Mouse (Mus musculus) c-Kit-positive CD71-negative TER-119-negative erythroid progenitor cells, embryonic 14.5 days (primary cell): ENCODE measurements at regions not wholly inside any gene's neighbourhood (a gene's known extent, or its start where the extent isn't known, plus 50 kb on each side); places are given as distances from the start of the nearest gene placed in this dataset.

ENCODE experiments used
- DNase-seq: peaks from one replicate; pipeline ENCODE4 v3.0.0-alpha.2; 2013; ENCODE audit warnings: low read depth

- DNase-seq, result no peak
Observed at GRCm38 (mm10) chr6:88964071-88964470, 62.0 kb downstream of the Tpra1 start.

DNA sequence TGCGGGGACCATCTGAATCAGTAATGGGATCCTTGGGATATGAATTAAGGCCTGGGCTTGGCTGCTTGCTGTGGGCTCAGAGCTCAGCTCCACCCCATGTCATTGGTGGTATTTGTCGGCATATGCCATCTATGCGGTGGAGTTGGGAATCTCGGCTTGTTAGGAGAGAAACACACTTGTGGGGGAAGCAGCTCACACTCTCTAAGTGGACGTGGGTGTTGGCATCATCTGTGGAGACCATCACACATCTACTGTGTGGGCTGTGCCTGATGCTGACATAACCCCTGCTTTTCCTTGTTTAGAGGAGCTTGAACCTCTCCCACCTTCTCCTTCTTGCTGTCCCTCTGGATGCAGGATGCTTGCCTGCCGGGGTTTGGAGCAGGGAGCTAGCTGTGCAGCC is 62.9 kb downstream of the Tpra1 start:
- no peak for DNase-seq

DNA sequence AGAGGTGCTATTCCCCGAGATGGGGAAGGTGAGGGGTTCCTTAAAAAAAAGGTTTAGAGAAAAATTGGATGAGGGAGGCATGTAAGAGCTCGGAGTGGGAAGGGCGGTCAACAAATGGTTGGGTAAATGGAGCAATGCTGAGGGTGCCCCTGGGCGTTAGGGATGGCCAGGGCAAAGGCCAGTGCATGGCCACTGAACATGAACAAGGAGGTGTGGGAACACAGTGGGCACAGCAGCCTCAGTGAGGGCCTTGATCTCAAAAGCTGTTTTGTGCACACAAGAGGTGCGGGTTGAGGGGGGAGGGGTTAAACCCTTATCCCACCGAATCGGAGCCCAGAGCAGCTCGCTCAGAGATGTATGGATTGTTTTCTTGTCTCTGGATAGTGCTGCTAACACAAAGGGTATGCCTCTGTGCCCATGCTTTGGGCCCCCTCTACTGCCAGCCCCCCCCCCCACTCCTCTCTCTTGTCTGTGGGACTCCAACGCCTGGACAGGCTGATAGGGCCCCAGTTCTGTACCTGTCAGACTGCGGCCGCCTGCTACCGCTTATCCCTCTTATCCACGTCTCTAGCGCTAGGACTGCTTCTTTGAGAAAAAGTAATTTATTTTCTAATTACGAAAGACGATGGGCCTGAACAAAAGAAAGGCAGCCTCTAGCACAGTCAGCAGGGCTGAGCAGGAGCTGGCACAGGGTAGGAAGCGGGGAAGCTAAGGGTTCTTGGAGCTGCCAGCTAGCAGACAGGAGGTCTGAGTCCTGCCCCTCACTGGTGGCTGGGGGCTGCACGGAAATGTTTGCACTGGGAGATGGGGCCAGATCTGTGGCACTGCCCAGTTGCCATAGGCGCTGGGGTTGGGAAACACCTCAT is 63.5 kb downstream of the Tpra1 start:
- no peak for DNase-seq

DNA sequence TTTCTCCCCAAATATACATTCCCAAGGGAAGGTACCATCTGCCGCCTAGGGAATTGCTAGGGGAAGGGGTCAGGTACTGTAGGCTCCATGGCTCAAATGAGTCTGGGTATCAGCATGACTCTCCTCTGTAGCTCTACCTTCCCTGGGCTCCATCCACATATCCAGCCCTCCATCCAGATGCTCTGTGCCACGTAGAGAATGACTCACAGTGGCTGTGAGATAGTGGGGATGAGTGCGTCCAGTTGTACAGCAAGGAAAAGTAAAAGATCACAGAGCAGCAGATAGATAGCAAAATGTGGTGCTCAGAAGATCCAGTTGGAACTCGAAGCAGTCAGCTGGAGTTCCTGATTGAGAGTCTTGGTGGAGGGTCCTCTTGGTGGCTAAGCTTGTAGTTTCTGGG is 64.5 kb downstream of the Tpra1 start:
- DNase-seq, result no peak

- DNase-seq, result no peak
Observed at GRCm38 (mm10) chr6:88968842-88969241, 66.8 kb downstream of the Tpra1 start.

- no peak for DNase-seq
Observed at GRCm38 (mm10) chr6:88971729-88972128, 69.7 kb downstream of the Tpra1 start.

GRCm38 (mm10) chr6:88974457-88974856 is 72.4 kb downstream of the Tpra1 start:
- DNase-seq, result no peak

DNA sequence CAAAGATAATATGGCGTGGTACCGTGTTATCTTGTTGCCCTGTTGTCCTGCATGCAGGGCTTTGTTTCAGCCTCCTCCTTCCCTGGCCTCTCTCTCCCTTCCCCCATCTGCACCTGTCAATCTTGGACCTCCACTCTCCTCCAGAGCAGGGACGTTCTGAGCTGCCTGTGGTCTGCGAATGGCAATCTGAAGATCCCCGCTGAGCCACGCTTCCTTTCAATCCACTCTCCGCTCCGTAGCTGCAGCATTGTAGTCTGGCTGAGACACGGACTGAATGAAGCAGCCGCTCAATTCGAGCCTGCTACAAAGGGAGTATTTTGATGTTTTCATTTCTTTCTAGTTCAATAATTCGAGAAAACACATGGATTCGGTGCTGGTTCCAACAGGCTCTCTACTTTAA is 74.5 kb downstream of the Tpra1 start:
- no peak for DNase-seq

- DNase-seq, result no peak
Observed at GRCm38 (mm10) chr6:88976994-88977393, 74.9 kb downstream of the Tpra1 start.

DNA sequence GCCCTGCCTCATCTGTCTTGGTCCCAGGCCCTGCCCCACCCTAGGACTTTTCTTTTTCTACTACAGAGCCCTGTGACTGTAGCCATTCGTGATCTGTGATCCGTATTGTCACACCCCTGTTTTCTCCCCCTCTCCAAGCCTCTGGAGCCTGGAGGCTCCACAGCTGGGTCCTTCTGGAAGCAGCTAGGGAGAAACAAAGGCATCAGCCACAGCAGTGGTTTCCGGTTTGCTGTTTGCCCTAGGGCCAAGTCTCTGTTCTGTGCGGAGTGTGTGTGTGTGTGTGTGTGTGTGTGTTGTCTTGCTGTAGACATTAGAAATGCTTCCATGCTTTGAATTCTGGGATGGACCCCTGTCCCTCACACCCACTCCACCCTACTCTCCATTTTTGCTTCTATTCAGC is 76.9 kb downstream of the Tpra1 start:
- no peak for DNase-seq

GRCm38 (mm10) chr6:88980112-88980511 is 78.1 kb downstream of the Tpra1 start:
- DNase-seq, result no peak

DNA sequence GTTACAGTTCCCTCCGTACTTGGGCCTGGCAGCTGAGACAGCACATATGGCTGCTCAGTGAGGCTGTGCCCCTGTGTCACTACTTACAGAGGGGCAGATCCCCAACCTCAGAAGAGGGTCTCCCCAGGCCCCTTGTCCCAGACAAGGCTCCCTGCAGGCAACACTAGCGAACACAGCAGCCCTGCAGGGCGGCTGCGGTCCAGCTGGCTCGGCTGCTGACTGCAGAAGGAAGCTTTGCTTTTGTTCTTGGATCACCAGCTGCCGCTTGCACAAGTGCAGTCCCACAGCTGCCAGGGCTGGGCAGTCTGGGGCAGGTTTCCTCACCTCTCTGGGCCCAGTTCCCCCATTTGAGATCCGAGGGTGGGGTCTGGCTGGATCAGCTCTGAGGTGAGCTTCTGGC is 79.5 kb downstream of the Tpra1 start:
- DNase-seq, result no peak

DNA sequence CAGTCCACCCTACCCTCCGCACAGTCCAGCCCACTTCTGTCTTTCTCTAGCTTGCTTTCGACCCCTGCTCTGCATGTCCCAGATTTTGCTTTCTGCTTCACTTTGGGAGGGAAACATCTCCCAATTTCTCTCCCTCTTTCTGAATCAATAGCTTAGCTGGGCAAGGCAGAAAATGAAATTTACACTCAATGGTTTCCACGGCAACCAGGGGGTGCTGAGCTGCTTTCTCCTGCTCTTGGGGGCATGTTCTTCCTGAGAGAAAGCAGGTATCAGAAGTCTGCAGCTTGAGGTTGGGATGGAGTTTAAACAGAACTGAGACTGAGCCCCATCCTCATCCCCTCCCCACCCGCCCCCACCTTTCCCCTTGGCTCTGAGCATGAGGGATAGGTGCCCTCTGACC is 82.1 kb downstream of the Tpra1 start:
- DNase-seq, result no peak

GRCm38 (mm10) chr6:88984863-88985262 is 82.8 kb downstream of the Tpra1 start:
- DNase-seq, result no peak

GRCm38 (mm10) chr6:88988551-88988950 is 86.5 kb downstream of the Tpra1 start:
- DNase-seq, result no peak

DNA sequence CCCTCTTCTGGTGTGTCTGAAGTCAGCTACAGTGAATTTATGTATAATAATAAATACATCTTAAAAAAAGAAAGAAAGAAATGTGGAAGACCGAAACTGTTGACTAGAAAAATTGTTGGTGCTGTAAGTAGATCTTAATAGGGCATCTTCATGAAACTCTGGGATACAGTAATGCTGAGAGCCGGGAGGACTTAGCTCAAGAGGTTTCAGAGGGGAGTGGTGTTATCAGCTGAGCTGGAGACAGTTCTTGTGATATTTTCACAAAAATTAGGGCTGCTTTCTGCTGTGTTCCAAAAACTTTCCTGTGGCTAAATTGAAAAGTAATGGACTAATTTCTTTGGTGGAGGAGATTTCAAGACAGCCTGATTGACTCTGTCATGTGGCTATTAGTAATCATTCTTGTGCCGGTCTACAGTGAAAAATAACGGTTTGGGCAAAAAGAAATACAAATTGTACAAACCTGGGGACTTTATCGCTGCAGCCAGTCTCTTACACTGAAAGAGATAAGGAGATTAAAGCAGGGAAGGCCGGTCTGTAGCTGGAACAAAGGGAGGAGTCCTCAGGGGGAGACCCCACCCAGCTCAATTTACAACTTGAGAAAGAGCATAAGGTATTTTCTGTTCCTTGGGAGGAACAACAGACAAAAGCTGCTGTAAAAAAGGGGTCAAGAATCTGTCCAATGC is 87.7 kb downstream of the Tpra1 start:
- DNase-seq, result no peak

- DNase-seq, result no peak
Observed at GRCm38 (mm10) chr6:88990300-88990685, 88.2 kb downstream of the Tpra1 start.

GRCm38 (mm10) chr6:88995077-88995476 is 93.0 kb downstream of the Tpra1 start:
- no peak for DNase-seq

DNA sequence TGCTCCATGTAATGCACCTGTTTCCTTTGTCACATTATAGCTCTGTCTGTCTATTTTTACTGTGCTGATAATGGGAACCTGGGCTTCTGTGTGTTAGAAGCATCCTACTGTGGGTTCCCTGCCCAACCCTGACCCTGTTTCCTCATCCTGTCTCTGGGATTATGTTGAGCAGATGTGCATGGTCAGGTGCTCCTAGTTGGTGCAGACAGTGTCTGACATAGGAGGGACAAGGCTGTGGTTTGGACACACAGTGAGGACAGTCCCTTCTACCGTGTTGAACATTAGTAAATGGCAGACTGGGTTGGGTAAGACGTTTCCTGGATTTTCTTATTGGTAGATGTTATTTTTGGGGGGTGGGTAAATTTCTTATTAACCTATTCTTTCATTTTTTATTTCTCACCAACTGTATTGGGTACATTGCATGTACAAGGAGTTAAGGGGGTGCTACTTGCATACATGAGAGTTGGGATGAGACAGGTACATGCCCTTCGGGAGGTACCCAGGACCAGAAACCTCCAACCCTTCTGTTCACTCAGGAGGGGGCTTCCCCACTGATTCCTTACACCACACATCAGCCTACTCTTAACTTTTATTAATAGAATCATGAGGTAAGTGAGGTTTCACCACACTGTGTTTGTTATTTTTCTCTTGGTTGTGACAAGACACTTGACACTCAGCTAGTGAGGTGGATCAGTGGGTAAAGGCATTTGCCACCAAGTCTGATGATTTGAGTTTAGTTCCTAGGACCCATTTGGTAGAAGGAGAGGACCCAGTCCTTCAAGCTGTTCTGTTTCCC is 97.1 kb downstream of the Tpra1 start:
- DNase-seq, result no peak

DNA sequence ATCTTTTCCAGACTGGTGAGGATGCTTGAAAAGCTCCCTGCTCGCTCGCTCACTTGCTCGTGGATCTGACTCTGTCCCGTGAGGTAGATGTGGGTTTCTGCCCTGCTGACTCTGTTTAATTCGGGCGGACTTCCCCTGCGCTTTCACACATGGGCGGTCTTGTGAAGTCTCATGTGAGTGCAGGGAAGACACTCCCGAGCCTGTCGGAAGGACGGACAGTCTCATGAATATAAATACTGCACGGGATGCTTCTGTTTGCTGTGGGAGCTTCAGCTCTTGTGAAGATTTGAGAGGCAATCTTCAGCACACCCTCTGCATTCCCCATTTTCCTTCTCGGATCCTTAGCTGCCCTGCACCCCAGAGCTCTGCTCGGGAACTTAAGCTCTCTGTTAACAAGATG is 98.3 kb downstream of the Tpra1 start:
- DNase-seq, result no peak

GRCm38 (mm10) chr6:89003197-89003923 is 101.3 kb downstream of the Tpra1 start:
- no peak for DNase-seq

GRCm38 (mm10) chr6:89005094-89005493 is 103.0 kb downstream of the Tpra1 start:
- no peak for DNase-seq
